Mouse (Mus musculus) neural tube, embryonic 13.5 days (tissue): ENCODE data around the gene 6030468B19Rik. TPM values are rescaled to one million over a fixed set of nuclear protein-coding genes. Genes with fewer than 3 reads are reported as not detected.

Source experiments
- ATAC-seq: fragments of 200-750 bp; cut with Nextera tagmentation; 2 replicates; pipeline ENCODE4 v1.8.0; 2017; ENCODE audit warnings: low read depth, mild to moderate bottlenecking, moderate TSS enrichment, moderate library complexity
- H3K27ac ChIP-seq: fragments of 300-500 bp; sonication (generic); replicated peaks from 2 replicates; pipeline ENCODE4 v1.5.1; 2015; ENCODE audit warnings: moderate library complexity, mild to moderate bottlenecking, inconsistent platforms
- H3K27me3 ChIP-seq: fragments of 300-500 bp; sonication (generic); 2 replicates; pipeline ENCODE4 v1.6.1; 2015; ENCODE audit warnings: mild to moderate bottlenecking, inconsistent platforms
- H3K36me3 ChIP-seq: fragments of 300-500 bp; sonication (generic); 2 replicates; pipeline ENCODE4 v1.6.1; 2015; ENCODE audit warnings: mild to moderate bottlenecking, inconsistent platforms
- H3K4me1 ChIP-seq: fragments of 300-500 bp; sonication (generic); replicated peaks from 2 replicates; pipeline ENCODE4 v1.6.1; 2015; ENCODE audit warnings: inconsistent platforms
- H3K4me2 ChIP-seq: fragments of 300-500 bp; sonication (generic); 2 replicates; pipeline ENCODE4 v1.6.1; 2015; ENCODE audit warnings: inconsistent platforms, mild to moderate bottlenecking, moderate library complexity
- H3K4me3 ChIP-seq: fragments of 300-500 bp; sonication (generic); 2 replicates; pipeline ENCODE4 v1.5.1; 2015; ENCODE audit warnings: mild to moderate bottlenecking, inconsistent platforms
- H3K9ac ChIP-seq: fragments of 300-500 bp; sonication (generic); 2 replicates; pipeline ENCODE4 v1.6.1; 2015; ENCODE audit warnings: moderate library complexity, mild to moderate bottlenecking, inconsistent platforms
- H3K9me3 ChIP-seq: fragments of 300-500 bp; sonication (generic); 2 replicates; pipeline ENCODE4 v1.6.1; 2016; ENCODE audit warnings: inconsistent platforms
- WGBS: fragments of 180-500 bp; shearing (Covaris S2); methylation state at CpG from one replicate; pipeline ENCODE4 v1.1.7; 2015; 5-methylcytosine and 5-hydroxymethylcytosine counted together
- polyA plus RNA-seq: library from polyadenylated mRNA; unstranded; fragments of >200 nt; fragmentation: Nextera tagmentation; extraction: Ambion mirVana; gene quantifications from 2 replicates; pipeline ENCODE4 v1.2.1, GENCODE M21; 2015

The 6030468B19Rik gene
- polyA plus RNA-seq, result 0.18 TPM in 1 of 2 replicates, not detected in the other

DNA sequence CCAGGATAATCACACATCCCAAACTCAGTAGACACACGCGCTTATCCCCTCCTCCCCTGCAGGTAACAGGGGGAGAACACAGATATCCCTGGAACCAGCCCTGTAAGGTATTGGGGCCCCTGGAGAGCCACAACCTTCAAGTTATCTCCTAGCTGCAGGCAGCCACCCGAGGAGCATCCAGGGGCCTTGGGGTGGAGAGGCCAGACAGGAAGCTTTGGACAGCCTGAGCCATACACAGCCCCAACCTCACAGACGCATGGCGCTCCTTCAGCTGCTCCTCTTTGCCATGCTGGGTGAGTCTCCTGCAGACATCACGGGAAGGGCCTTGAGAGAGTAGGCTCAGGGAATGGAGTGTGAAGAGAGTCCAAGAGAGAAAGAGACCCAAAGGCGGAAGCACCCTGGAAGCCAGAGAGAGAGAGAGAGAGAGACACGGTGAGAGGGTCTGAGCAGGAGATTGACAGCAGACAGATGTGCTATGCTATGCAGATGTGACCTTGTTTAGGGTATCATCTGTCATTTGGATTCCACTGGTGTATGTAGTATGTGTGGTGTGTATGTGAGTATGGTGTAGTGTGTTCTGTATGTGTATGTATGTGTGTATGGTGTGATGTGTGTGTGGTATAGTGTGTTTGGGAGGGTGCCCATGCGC, at the start of gene 6030468B19Rik:
TSS of gene 6030468B19Rik (plus strand) at position 150 of the 649 bp plus-strand sequence.
- no peaks in the 10 kb centered on the region for H3K9me3 ChIP-seq
- H3K36me3 ChIP-seq, result no peaks in the 10 kb centered on the region
- no peak within 1 kb of the TSS for H3K4me3 ChIP-seq
- H3K27ac ChIP-seq, result no peak within 1 kb of the TSS
- H3K27me3 ChIP-seq, result 0 out of 2 replicates have a peak, but pooled peaks cover 3% of the 10 kb centered on the region
- H3K4me2 ChIP-seq, result no peak within 1 kb of the TSS
- H3K9ac ChIP-seq, result no peak within 1 kb of the TSS
- ATAC-seq, result no peak
- WGBS, result 70% methylated on average over 9 of the region's 9 CpGs
- 0 out of 2 replicates have a peak, but pooled peaks cover under 1% of the 10 kb centered on the region for H3K4me1 ChIP-seq

DNA sequence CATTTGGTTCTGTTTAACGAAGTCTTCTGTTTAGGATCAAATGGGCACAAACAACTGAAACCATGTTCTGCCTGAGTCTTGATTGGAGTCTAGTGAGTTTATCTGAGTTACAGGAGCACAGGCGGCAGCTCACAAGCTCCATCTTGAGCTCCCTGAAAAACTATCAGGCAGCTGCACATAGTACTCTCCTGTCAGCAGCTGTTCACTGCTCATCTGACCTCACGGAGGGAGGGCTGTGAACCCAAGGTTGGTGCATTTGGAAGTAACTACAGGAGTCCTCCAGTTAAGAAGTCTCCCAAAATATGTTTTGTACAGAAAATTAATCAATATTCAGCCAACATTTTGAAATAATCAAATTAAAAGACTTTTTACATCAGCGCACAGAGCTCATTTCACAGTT, 48.8 kb upstream of the 6030468B19Rik start:
- H3K4me3 ChIP-seq, result no peak overlapping the region
- no peak overlapping the region for H3K27ac ChIP-seq
- 89% methylated on average over 4 of the region's 4 CpGs for WGBS
- no peak for ATAC-seq
- H3K36me3 ChIP-seq, result peaks cover 98% of the 10 kb centered on the region
- no peaks in the 10 kb centered on the region for H3K4me1 ChIP-seq
- no peaks in the 10 kb centered on the region for H3K27me3 ChIP-seq
- no peaks in the 10 kb centered on the region for H3K9me3 ChIP-seq
- no peak overlapping the region for H3K9ac ChIP-seq
- no peak overlapping the region for H3K4me2 ChIP-seq

DNA sequence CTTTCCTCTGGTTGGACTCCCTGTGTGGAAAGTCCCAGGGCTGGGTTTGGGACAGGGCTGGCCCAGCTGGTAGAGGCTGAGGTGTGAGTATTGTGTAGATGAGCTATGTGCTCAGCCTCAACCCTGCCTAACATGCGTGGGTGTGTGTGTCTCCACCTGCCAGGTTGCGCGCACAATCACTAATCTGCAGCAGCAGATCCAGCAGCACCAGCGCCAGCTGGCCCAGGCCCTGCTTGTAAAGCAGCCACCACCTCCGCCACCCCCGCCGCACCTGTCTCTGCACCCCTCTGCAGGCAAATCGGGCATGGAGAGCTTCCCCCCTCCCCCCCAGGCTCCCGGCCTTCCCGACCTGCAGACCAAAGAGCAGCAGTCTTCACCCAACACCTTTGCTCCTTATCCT, 48.0 kb upstream of the 6030468B19Rik start:
- H3K4me3 ChIP-seq, result no peak overlapping the region
- no peaks in the 10 kb centered on the region for H3K9me3 ChIP-seq
- no peak for ATAC-seq
- no peak overlapping the region for H3K4me2 ChIP-seq
- H3K27me3 ChIP-seq, result no peaks in the 10 kb centered on the region
- H3K9ac ChIP-seq, result no peak overlapping the region
- peaks cover 98% of the 10 kb centered on the region for H3K36me3 ChIP-seq
- WGBS, result 96% methylated on average over 10 of the region's 10 CpGs
- no peak overlapping the region for H3K27ac ChIP-seq
- H3K4me1 ChIP-seq, result no peaks in the 10 kb centered on the region

DNA sequence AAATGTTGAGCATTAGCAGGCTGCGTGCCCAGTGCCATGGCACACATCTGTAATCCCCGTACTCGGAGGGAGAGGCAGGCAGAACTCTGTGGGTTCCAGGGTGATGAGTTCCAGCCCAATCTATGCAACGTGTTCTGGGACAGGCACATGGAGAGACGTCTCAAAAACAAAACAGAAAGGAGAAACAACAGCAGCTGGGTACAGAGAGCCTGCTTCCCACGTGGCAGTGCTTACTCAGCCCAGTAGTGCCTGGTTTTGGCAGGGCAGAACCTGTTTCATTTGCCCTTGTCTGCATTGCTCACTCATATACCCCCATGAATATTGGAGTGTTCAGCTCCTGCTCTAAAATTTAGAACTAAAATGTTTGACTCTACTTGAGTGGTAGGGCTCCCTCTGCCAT, 45.9 kb upstream of the 6030468B19Rik start:
- WGBS, result 87% methylated on average over 6 of the region's 6 CpGs
- no peak for ATAC-seq
- H3K4me1 ChIP-seq, result no peaks in the 10 kb centered on the region
- peaks cover 98% of the 10 kb centered on the region for H3K36me3 ChIP-seq
- H3K27ac ChIP-seq, result no peak overlapping the region
- H3K9me3 ChIP-seq, result no peaks in the 10 kb centered on the region
- no peak overlapping the region for H3K9ac ChIP-seq
- no peak overlapping the region for H3K4me2 ChIP-seq
- no peak overlapping the region for H3K4me3 ChIP-seq
- H3K27me3 ChIP-seq, result no peaks in the 10 kb centered on the region

DNA sequence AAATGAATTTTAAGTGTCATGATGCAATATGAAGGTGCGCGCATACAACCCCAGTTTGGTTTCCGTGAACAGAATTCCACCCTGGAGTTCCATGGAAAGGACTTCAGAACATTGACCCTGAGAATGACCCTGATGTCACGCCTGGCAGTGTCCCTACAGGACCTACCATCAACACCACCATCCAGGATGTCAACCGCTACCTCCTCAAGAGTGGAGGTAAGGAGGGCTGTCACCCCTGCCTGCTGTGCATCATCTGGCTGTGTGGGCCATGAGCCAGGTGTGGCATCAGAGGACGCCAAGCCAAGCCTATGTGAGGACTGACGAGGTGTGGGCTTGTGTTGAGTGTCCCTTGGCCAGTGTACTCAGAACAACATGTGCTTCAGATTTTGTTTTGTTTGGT, 41.6 kb upstream of the 6030468B19Rik start:
- Histone ChIP-seq H3K9ac (no peak overlapping the region), H3K27me3 (no peaks in the 10 kb centered on the region), H3K4me3 (no peak overlapping the region), H3K27ac (no peak overlapping the region), H3K4me2 (no peak overlapping the region), H3K9me3 (no peaks in the 10 kb centered on the region), H3K4me1 (no peaks in the 10 kb centered on the region), H3K36me3 (peaks cover 100% of the 10 kb centered on the region)
- WGBS, result 96% methylated on average over 7 of the region's 7 CpGs
- ATAC-seq, result no peak

DNA sequence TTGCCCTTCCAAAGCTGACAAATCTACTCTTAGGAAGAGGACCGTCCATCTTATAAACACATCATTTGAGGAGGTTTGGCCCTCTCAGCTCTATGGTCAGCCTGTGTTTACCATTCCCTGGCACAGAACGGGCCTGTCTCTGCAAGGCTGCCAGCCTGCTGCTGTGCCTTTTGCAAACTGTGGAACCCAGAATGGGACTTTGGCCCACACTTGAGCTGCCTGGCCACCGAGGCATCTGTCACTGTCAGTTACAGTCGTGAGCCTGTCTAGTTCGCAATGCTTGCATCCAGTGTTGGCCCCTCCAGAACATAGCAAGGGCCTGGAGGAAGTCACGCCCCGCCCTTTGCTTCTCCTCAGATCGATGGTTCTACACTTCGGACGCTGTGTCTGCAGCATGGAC, 38.2 kb upstream of the 6030468B19Rik start:
- no peak overlapping the region for H3K27ac ChIP-seq
- no peak for ATAC-seq
- H3K27me3 ChIP-seq, result no peaks in the 10 kb centered on the region
- WGBS, result 94% methylated on average over 10 of the region's 10 CpGs
- H3K9ac ChIP-seq, result no peak overlapping the region
- no peaks in the 10 kb centered on the region for H3K9me3 ChIP-seq
- H3K4me1 ChIP-seq, result no peaks in the 10 kb centered on the region
- H3K36me3 ChIP-seq, result peaks cover 98% of the 10 kb centered on the region
- no peak overlapping the region for H3K4me2 ChIP-seq
- no peak overlapping the region for H3K4me3 ChIP-seq

DNA sequence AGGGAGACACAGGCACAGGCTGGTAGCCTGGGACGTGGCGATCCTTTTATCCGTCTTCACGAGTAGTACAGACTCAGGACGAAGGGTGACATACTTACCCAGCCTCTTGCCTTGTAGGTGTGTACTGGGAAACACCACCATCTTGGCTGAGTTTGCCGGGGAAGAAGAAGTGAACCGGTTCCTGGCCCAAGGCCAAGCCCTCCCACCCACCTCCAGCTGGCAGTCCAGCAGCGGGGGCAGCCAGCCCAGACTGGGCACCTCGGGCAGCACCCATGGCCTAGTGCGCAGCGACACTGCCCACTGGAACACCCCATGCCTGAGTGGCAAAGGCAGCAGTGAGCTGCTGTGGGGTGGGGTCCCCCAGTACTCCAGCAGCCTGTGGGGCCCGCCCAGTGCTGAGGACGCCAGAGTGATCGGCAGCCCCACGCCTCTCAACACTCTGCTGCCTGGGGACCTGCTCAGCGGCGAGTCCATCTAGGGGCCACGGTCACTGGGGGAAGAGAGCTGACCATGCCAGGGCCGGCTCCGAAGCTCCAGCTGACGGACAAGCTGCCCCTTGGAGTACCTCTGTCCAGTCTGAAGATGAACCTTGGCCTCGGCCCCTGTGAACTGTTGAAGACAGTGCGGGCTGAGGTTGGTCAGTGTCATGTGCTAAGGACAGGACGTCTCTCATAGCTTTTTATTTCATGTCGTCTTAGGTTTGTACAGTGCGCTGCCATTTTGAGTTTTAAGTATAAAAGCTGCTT, 36.9 kb upstream of the 6030468B19Rik start:
- H3K27ac ChIP-seq, result no peak overlapping the region
- no peak overlapping the region for H3K4me3 ChIP-seq
- H3K4me2 ChIP-seq, result no peak overlapping the region
- no peak for ATAC-seq
- H3K9ac ChIP-seq, result no peak overlapping the region
- peaks cover 98% of the 10 kb centered on the region for H3K36me3 ChIP-seq
- 90% methylated on average over 26 of the region's 26 CpGs for WGBS
- H3K9me3 ChIP-seq, result no peaks in the 10 kb centered on the region
- no peaks in the 10 kb centered on the region for H3K27me3 ChIP-seq
- H3K4me1 ChIP-seq, result no peaks in the 10 kb centered on the region

DNA sequence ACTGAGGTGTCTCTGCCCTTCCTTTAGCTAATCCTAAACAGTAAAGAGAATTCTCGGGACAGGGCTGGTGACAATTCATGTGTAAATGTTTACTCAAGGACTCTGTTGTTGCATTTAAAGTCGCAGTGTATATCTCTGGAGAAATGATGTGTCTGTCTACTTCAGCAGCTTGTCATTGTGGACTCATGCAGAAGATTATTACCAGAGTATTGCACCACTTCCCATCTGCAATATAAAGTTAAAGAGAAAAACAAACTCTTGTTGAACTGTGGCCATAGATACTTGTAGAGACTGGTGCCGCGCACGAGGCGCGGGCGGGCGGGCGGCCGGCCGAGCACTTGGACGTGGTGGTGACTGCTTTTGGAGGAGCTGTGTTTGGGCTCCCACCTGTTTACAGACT, 35.7 kb upstream of the 6030468B19Rik start:
- Histone ChIP-seq H3K27me3 (no peaks in the 10 kb centered on the region), H3K4me3 (no peak overlapping the region), H3K27ac (no peak overlapping the region), H3K4me2 (no peak overlapping the region), H3K9me3 (no peaks in the 10 kb centered on the region), H3K4me1 (no peaks in the 10 kb centered on the region), H3K36me3 (peaks cover 96% of the 10 kb centered on the region), H3K9ac (no peak overlapping the region)
- ATAC-seq, result no peak
- 93% methylated on average over 13 of the region's 13 CpGs for WGBS

DNA sequence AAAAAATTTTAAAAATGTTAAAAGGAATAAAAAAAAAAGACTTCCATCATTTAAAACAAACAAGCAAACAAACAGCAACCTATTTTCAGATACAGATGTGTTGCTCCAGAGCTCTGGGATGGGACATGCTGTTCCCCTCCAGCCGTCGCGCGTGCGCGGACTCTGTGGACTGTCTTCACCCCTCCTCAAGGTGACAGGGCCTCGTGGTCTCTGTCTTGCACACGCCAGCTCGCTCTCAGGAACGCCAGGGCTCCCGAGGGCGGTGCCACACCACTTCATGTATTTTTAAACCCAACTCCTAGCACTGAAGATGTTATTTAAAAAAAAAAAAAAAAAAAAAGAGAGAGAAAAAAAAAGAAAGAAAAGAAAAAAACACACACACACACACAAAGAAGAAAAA, 35.2 kb upstream of the 6030468B19Rik start:
- H3K27ac ChIP-seq, result no peak overlapping the region
- ATAC-seq, result no peak
- no peak overlapping the region for H3K9ac ChIP-seq
- peaks cover 94% of the 10 kb centered on the region for H3K36me3 ChIP-seq
- no peaks in the 10 kb centered on the region for H3K4me1 ChIP-seq
- no peak overlapping the region for H3K4me3 ChIP-seq
- no peak overlapping the region for H3K4me2 ChIP-seq
- no peaks in the 10 kb centered on the region for H3K9me3 ChIP-seq
- 92% methylated on average over 12 of the region's 12 CpGs for WGBS
- H3K27me3 ChIP-seq, result no peaks in the 10 kb centered on the region

DNA sequence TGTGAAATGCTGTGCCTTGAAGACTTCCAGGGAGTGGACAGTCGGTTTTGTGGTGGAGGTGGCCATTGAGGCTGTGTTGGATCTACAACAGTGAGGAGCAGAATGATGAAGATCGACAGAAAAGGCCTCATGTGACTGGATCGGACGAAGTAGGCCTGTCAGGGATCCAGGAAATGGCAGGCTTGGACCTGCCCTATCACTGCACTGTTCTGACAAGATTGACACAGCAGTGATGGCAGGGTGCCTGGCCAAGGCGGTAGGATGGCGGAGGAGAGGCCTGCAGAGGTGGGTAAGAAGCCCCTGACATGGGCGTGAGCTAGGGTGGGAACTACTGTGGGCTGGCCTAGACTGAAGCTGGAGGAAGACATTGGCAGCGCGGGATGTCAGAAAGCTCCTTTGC, 33.1 kb upstream of the 6030468B19Rik start:
- H3K4me3 ChIP-seq, result no peak overlapping the region
- H3K4me2 ChIP-seq, result no peak overlapping the region
- H3K27ac ChIP-seq, result no peak overlapping the region
- no peaks in the 10 kb centered on the region for H3K27me3 ChIP-seq
- H3K4me1 ChIP-seq, result peaks cover 7% of the 10 kb centered on the region
- H3K9me3 ChIP-seq, result no peaks in the 10 kb centered on the region
- no peak for ATAC-seq
- 90% methylated on average over 9 of the region's 9 CpGs for WGBS
- H3K36me3 ChIP-seq, result peaks cover 81% of the 10 kb centered on the region
- H3K9ac ChIP-seq, result no peak overlapping the region

DNA sequence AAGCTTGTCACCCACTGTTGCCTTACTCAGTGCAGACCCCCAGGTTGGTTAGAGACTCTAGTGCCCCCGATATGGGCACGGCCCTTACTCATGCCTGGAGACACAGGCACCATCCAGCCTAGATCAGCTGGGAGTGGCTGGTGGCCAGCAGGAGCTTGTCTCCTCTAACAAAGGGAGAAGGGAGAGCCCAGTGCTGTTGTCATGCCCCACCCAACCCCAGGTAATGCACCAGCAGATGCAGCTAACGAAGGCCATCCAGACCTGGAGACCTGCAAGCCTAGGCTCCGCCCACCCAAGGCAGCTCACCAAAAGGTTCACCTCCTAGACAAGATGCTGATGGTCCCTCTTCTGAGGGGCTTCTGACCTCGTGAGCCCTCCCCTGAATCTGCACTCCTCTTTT, 32.1 kb upstream of the 6030468B19Rik start:
- Histone ChIP-seq H3K27ac (no peak overlapping the region), H3K27me3 (no peaks in the 10 kb centered on the region), H3K36me3 (peaks cover 71% of the 10 kb centered on the region), H3K9ac (no peak overlapping the region), H3K4me3 (no peak overlapping the region), H3K4me1 (peaks cover 17% of the 10 kb centered on the region), H3K9me3 (no peaks in the 10 kb centered on the region), H3K4me2 (no peak overlapping the region)
- 93% methylated on average over 5 of the region's 5 CpGs for WGBS
- no peak for ATAC-seq

DNA sequence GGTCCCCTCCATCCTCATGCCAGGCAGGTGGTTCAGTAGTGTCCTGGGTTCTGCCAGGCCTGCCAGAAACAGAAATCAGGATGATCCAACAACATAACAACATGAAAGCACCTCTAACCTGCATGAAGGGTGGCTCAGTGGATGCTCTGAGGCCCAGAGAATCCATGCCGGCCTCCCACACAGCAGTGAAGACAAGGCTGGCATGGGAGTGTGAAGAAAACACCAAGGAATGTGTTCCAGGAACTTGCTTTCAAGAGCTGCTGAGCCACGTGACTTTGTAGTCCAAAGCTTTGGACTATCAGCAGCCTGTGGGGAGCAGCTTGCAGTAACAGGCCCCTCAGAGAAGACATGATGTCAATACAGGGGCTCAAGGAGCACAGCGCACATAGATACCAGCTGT, 31.2 kb upstream of the 6030468B19Rik start:
- Histone ChIP-seq H3K4me2 (no peak overlapping the region), H3K27ac (no peak overlapping the region), H3K4me1 (peaks cover 21% of the 10 kb centered on the region), H3K4me3 (no peak overlapping the region), H3K9me3 (no peaks in the 10 kb centered on the region), H3K9ac (no peak overlapping the region), H3K27me3 (no peaks in the 10 kb centered on the region), H3K36me3 (peaks cover 62% of the 10 kb centered on the region)
- no peak for ATAC-seq
- WGBS, result 90% methylated on average over 3 of the region's 3 CpGs
